Mouse (Mus musculus) ES-Bruce4 (cell line): ENCODE measurements around the gene Rasgef1b.

Experiments used
- CTCF ChIP-seq: IDR thresholded peaks from one replicate; pipeline ENCODE4 v1.8.1; 2011; ENCODE audit warnings: low read depth, low read length
- EP300 ChIP-seq: IDR thresholded peaks from 2 replicates; pipeline ENCODE4 v1.6.1; 2011; ENCODE audit warnings: low read depth, low read length; ENCODE audit not compliant: insufficient read depth
- POLR2A ChIP-seq: IDR thresholded peaks from one replicate; pipeline ENCODE4 v1.8.1; 2011; ENCODE audit warnings: low read length; ENCODE audit not compliant: insufficient read depth

- TF ChIP-seq CTCF = no peak
- no peak for TF ChIP-seq POLR2A
- no peak for TF ChIP-seq EP300
These were observed 281.4 kb downstream of the Rasgef1b start for GRCm38 (mm10) chr5:99447481-99447880.
